Mouse (Mus musculus): ENCODE measurements at regions not wholly inside any gene's neighbourhood (a gene's known extent, or its start where the extent isn't known, plus 50 kb on each side); places are given as distances from the start of the nearest gene placed in this dataset.

GRCm38 (mm10) chr16:49965528-49966250, 165.4 kb downstream of the Cd47 start:
- no peak for DNase-seq (ENCODE audit: low spot score)

- no peak for DNase-seq (ENCODE audit: low spot score)
These were observed 165.9 kb downstream of the Cd47 start for GRCm38 (mm10) chr16:49966251-49966588.

- DNase-seq (ENCODE audit: low spot score), result no peak
These were observed 166.8 kb downstream of the Cd47 start for GRCm38 (mm10) chr16:49967110-49967509.

GRCm38 (mm10) chr16:49968291-49968870, 168.0 kb downstream of the Cd47 start:
- no peak for DNase-seq (ENCODE audit: low spot score)

- no peak for DNase-seq (ENCODE audit: low spot score)
These were observed 168.7 kb downstream of the Cd47 start for GRCm38 (mm10) chr16:49969035-49969434.

- DNase-seq (ENCODE audit: low spot score), result no peak
These were observed 169.5 kb downstream of the Cd47 start for GRCm38 (mm10) chr16:49969693-49970296.

GRCm38 (mm10) chr16:49970297-49970804, 170.0 kb downstream of the Cd47 start:
- no peak for DNase-seq (ENCODE audit: low spot score)

- no peak for DNase-seq (ENCODE audit: low spot score)
These were observed 170.8 kb downstream of the Cd47 start for GRCm38 (mm10) chr16:49971141-49971555.

GRCm38 (mm10) chr16:49977276-49977675, 176.9 kb downstream of the Cd47 start:
- DNase-seq (ENCODE audit: low spot score), result no peak

- no peak for DNase-seq (ENCODE audit: low spot score)
These were observed 179.2 kb downstream of the Cd47 start for GRCm38 (mm10) chr16:49979426-49979940.

- DNase-seq (ENCODE audit: low spot score), result no peak
These were observed 179.9 kb downstream of the Cd47 start for GRCm38 (mm10) chr16:49980178-49980646.

GRCm38 (mm10) chr16:49982180-49982579, 181.8 kb downstream of the Cd47 start:
- DNase-seq (ENCODE audit: low spot score), result no peak

GRCm38 (mm10) chr16:49985082-49986076, 185.0 kb downstream of the Cd47 start:
- no peak for DNase-seq (ENCODE audit: low spot score)

GRCm38 (mm10) chr16:49986954-49987353, 186.6 kb downstream of the Cd47 start:
- no peak for DNase-seq (ENCODE audit: low spot score)

GRCm38 (mm10) chr16:49995822-49996221, 195.5 kb downstream of the Cd47 start:
- DNase-seq (ENCODE audit: low spot score), result no peak

GRCm38 (mm10) chr16:49996593-49996992, 196.3 kb downstream of the Cd47 start:
- DNase-seq (ENCODE audit: low spot score), result no peak

- DNase-seq (ENCODE audit: low spot score), result no peak
These were observed 196.7 kb downstream of the Cd47 start for GRCm38 (mm10) chr16:49997040-49997439.

- DNase-seq (ENCODE audit: low spot score), result no peak
These were observed 200.5 kb downstream of the Cd47 start for GRCm38 (mm10) chr16:50000805-50001204.

GRCm38 (mm10) chr16:50001662-50002455, 201.5 kb downstream of the Cd47 start:
- DNase-seq (ENCODE audit: low spot score), result no peak

- no peak for DNase-seq (ENCODE audit: low spot score)
These were observed 202.1 kb downstream of the Cd47 start for GRCm38 (mm10) chr16:50002456-50002788.

GRCm38 (mm10) chr16:50009046-50009445, 208.7 kb downstream of the Cd47 start:
- no peak for DNase-seq (ENCODE audit: low spot score)

Measured in ovary, postnatal 10 days (tissue).